Mouse (Mus musculus): ENCODE data around the gene Rnf113a2. TPM values are rescaled to one million over a fixed set of nuclear protein-coding genes. Genes with fewer than 3 reads are reported as not detected.

Gene Rnf113a2
- 20.0 and 22.0 TPM in 2 replicates for polyA plus RNA-seq (2016; fragmentation: Nextera tagmentation; extraction: Ambion mirVana)

- 3% methylated on average over 50 of the region's 50 CpGs for WGBS
These were observed at the start of gene Rnf113a2 for GRCm38 (mm10) chr12:84416834-84417604. Gene Rnf113a2 (plus strand): TSS chr12:84417196.

GRCm38 (mm10) chr12:84371647-84372046, 45.3 kb upstream of the Rnf113a2 start:
- H3K27ac ChIP-seq, result no peak overlapping the region
- H3K36me3 ChIP-seq, result peaks cover 87% of the 10 kb centered on the region
- WGBS, result 90% methylated on average over 5 of the region's 5 CpGs
- no peaks in the 10 kb centered on the region for H3K9me3 ChIP-seq
- H3K4me1 ChIP-seq, result no peaks in the 10 kb centered on the region
- H3K27me3 ChIP-seq (ENCODE audit: insufficient read depth, poor library complexity, severe bottlenecking), result no peaks in the 10 kb centered on the region
- no peak overlapping the region for H3K4me3 ChIP-seq
- DNase-seq (ENCODE audit: low spot score), result no peak

More at GRCm38 (mm10) chr12:84416834-84417604, at the start of gene Rnf113a2:
- H3K27ac ChIP-seq, result peak within 1 kb of the TSS; percentile 89
- DNase-seq (ENCODE audit: low spot score), result peak; percentile 91
- no peaks in the 10 kb centered on the region for H3K27me3 ChIP-seq (ENCODE audit: insufficient read depth, poor library complexity, severe bottlenecking)
- H3K4me3 ChIP-seq, result peak within 1 kb of the TSS; percentile 66
- no peaks in the 10 kb centered on the region for H3K9me3 ChIP-seq
- H3K4me1 ChIP-seq, result 0 out of 2 replicates have a peak, but pooled peaks cover 2% of the 10 kb centered on the region
- peaks cover 5% of the 10 kb centered on the region; the same call in 1 of the 2 replicates for H3K36me3 ChIP-seq

GRCm38 (mm10) chr12:84373831-84374481, 43.0 kb upstream of the Rnf113a2 start:
- Histone ChIP-seq H3K4me1 (no peaks in the 10 kb centered on the region), H3K27ac (no peak overlapping the region), H3K27me3 (ENCODE audit: insufficient read depth, poor library complexity, severe bottlenecking) (no peaks in the 10 kb centered on the region), H3K4me3 (no peak overlapping the region), H3K9me3 (no peaks in the 10 kb centered on the region), H3K36me3 (peaks cover 88% of the 10 kb centered on the region)
- 79% methylated on average over 6 of the region's 6 CpGs for WGBS
- no peak for DNase-seq (ENCODE audit: low spot score)

- peaks cover 40% of the 10 kb centered on the region for H3K4me1 ChIP-seq
- no peaks in the 10 kb centered on the region for H3K27me3 ChIP-seq (ENCODE audit: insufficient read depth, poor library complexity, severe bottlenecking)
- peak overlapping the region; percentile 79 for H3K27ac ChIP-seq
- 51% methylated on average over 4 of the region's 4 CpGs for WGBS
- H3K4me3 ChIP-seq, result peak overlapping the region; percentile 40
- no peaks in the 10 kb centered on the region for H3K9me3 ChIP-seq
- peaks cover 24% of the 10 kb centered on the region; the same call in 1 of the 2 replicates for H3K36me3 ChIP-seq
- peak; percentile 89 for DNase-seq (ENCODE audit: low spot score)
These were observed 34.6 kb upstream of the Rnf113a2 start for GRCm38 (mm10) chr12:84382369-84382768.

- no peaks in the 10 kb centered on the region for H3K27me3 ChIP-seq (ENCODE audit: insufficient read depth, poor library complexity, severe bottlenecking)
- DNase-seq (ENCODE audit: low spot score), result no peak
- WGBS, result 51% methylated on average over 5 of the region's 5 CpGs
- H3K27ac ChIP-seq, result peak overlapping the region; percentile 54; the same call in 1 of the 2 replicates
- 0 out of 2 replicates have a peak, but pooled peaks cover 4% of the 10 kb centered on the region for H3K36me3 ChIP-seq
- no peak overlapping the region for H3K4me3 ChIP-seq
- peaks cover 45% of the 10 kb centered on the region for H3K4me1 ChIP-seq
- no peaks in the 10 kb centered on the region for H3K9me3 ChIP-seq
These were observed 32.3 kb upstream of the Rnf113a2 start for GRCm38 (mm10) chr12:84384644-84385081.

GRCm38 (mm10) chr12:84385408-84385807, 31.6 kb upstream of the Rnf113a2 start:
- H3K9me3 ChIP-seq, result no peaks in the 10 kb centered on the region
- H3K36me3 ChIP-seq, result 0 out of 2 replicates have a peak, but pooled peaks cover 3% of the 10 kb centered on the region
- H3K4me3 ChIP-seq, result no peak overlapping the region
- peaks cover 45% of the 10 kb centered on the region for H3K4me1 ChIP-seq
- no peak for DNase-seq (ENCODE audit: low spot score)
- peak overlapping the region; percentile 54; the same call in 1 of the 2 replicates for H3K27ac ChIP-seq
- 87% methylated on average over 4 of the region's 4 CpGs for WGBS
- no peaks in the 10 kb centered on the region for H3K27me3 ChIP-seq (ENCODE audit: insufficient read depth, poor library complexity, severe bottlenecking)

- H3K27ac ChIP-seq, result no peak overlapping the region
- WGBS, result 84% methylated on average over 8 of the region's 8 CpGs
- peaks cover 36% of the 10 kb centered on the region for H3K4me1 ChIP-seq
- DNase-seq (ENCODE audit: low spot score), result no peak
- H3K27me3 ChIP-seq (ENCODE audit: insufficient read depth, poor library complexity, severe bottlenecking), result no peaks in the 10 kb centered on the region
- H3K4me3 ChIP-seq, result no peak overlapping the region
- H3K9me3 ChIP-seq, result no peaks in the 10 kb centered on the region
- peaks cover 5% of the 10 kb centered on the region; the same call in 1 of the 2 replicates for H3K36me3 ChIP-seq
These were observed 28.9 kb upstream of the Rnf113a2 start for GRCm38 (mm10) chr12:84388097-84388496.

- WGBS, result 66% methylated on average over 14 of the region's 14 CpGs
- DNase-seq (ENCODE audit: low spot score), result no peak
- Histone ChIP-seq H3K27ac (no peak overlapping the region), H3K27me3 (ENCODE audit: insufficient read depth, poor library complexity, severe bottlenecking) (no peaks in the 10 kb centered on the region), H3K4me1 (peaks cover 32% of the 10 kb centered on the region), H3K9me3 (no peaks in the 10 kb centered on the region), H3K4me3 (no peak overlapping the region), H3K36me3 (peaks cover 9% of the 10 kb centered on the region)
These were observed 28.1 kb upstream of the Rnf113a2 start for GRCm38 (mm10) chr12:84388774-84389400.

- H3K27ac ChIP-seq, result no peak overlapping the region
- H3K27me3 ChIP-seq (ENCODE audit: insufficient read depth, poor library complexity, severe bottlenecking), result no peaks in the 10 kb centered on the region
- peaks cover 9% of the 10 kb centered on the region for H3K36me3 ChIP-seq
- peak; percentile 84 for DNase-seq (ENCODE audit: low spot score)
- 30% methylated on average over 6 of the region's 6 CpGs for WGBS
- H3K9me3 ChIP-seq, result no peaks in the 10 kb centered on the region
- H3K4me1 ChIP-seq, result peaks cover 17% of the 10 kb centered on the region
- no peak overlapping the region for H3K4me3 ChIP-seq
These were observed 26.7 kb upstream of the Rnf113a2 start for GRCm38 (mm10) chr12:84390336-84390735.

GRCm38 (mm10) chr12:84392681-84393080, 24.3 kb upstream of the Rnf113a2 start:
- Histone ChIP-seq H3K27ac (no peak overlapping the region), H3K36me3 (peaks cover 12% of the 10 kb centered on the region), H3K4me3 (no peak overlapping the region), H3K4me1 (peaks cover 7% of the 10 kb centered on the region), H3K9me3 (no peaks in the 10 kb centered on the region), H3K27me3 (ENCODE audit: insufficient read depth, poor library complexity, severe bottlenecking) (no peaks in the 10 kb centered on the region)
- WGBS, result 96% methylated on average over 4 of the region's 4 CpGs
- DNase-seq (ENCODE audit: low spot score), result no peak

GRCm38 (mm10) chr12:84393847-84394246, 23.1 kb upstream of the Rnf113a2 start:
- Histone ChIP-seq H3K27ac (no peak overlapping the region), H3K27me3 (ENCODE audit: insufficient read depth, poor library complexity, severe bottlenecking) (no peaks in the 10 kb centered on the region), H3K9me3 (no peaks in the 10 kb centered on the region), H3K36me3 (peaks cover 12% of the 10 kb centered on the region), H3K4me1 (peaks cover 2% of the 10 kb centered on the region), H3K4me3 (no peak overlapping the region)
- 87% methylated on average over 5 of the region's 5 CpGs for WGBS
- no peak for DNase-seq (ENCODE audit: low spot score)

GRCm38 (mm10) chr12:84396947-84397679, 19.9 kb upstream of the Rnf113a2 start:
- no peak for DNase-seq (ENCODE audit: low spot score)
- no peaks in the 10 kb centered on the region for H3K9me3 ChIP-seq
- 87% methylated on average over 14 of the region's 14 CpGs for WGBS
- H3K27ac ChIP-seq, result no peak overlapping the region
- H3K4me3 ChIP-seq, result no peak overlapping the region
- H3K4me1 ChIP-seq, result peaks cover 16% of the 10 kb centered on the region; the same call in 1 of the 2 replicates
- H3K27me3 ChIP-seq (ENCODE audit: insufficient read depth, poor library complexity, severe bottlenecking), result no peaks in the 10 kb centered on the region
- peaks cover 9% of the 10 kb centered on the region for H3K36me3 ChIP-seq
